Mouse (Mus musculus) spleen, adult 2 months (tissue): ENCODE data around the gene Dhx34. TPM values are rescaled to one million over a fixed set of nuclear protein-coding genes. Genes with fewer than 3 reads are reported as not detected.

ENCODE experiments used
- DNase-seq, 2 experiments: peaks; one replicate each; pipeline versions ENCODE4 v3.0.0 to v3.0.0-alpha.2; 2012 to 2021; ENCODE audit warnings: low spot score in 2 of 2, low read depth in 1 of 2
- H3K27ac ChIP-seq: fragments of 200-500 bp; 2 replicates; pipeline ENCODE4 v1.5.1; 2012; ENCODE audit warnings: low read length, inconsistent platforms; ENCODE audit not compliant: insufficient read depth
- H3K27me3 ChIP-seq: fragments of 200-500 bp; 2 replicates; pipeline ENCODE4 v1.6.1; 2012; ENCODE audit warnings: mild to moderate bottlenecking, moderate library complexity, low read length, inconsistent platforms; ENCODE audit not compliant: control insufficient read depth, insufficient read depth
- H3K36me3 ChIP-seq: fragments of 200-500 bp; 2 replicates; pipeline ENCODE4 v1.6.1; 2012; ENCODE audit warnings: mild to moderate bottlenecking, low read length, inconsistent platforms; ENCODE audit not compliant: control insufficient read depth, insufficient read depth
- H3K4me1 ChIP-seq: fragments of 200-500 bp; 2 replicates; pipeline ENCODE4 v1.6.1; 2011; ENCODE audit warnings: inconsistent platforms; ENCODE audit not compliant: control insufficient read depth, insufficient read depth, insufficient read length
- H3K4me3 ChIP-seq: fragments of 200-500 bp; 2 replicates; pipeline ENCODE4 v1.5.1; 2011; ENCODE audit warnings: mild to moderate bottlenecking, inconsistent platforms; ENCODE audit not compliant: insufficient read depth, insufficient read length; ENCODE audit errors: extremely low read depth
- CTCF ChIP-seq: fragments of 200-500 bp; IDR thresholded peaks from 2 replicates; pipeline ENCODE4 v1.5.1; 2011; ENCODE audit warnings: mild to moderate bottlenecking, inconsistent platforms; ENCODE audit not compliant: insufficient read depth, insufficient read length, insufficient replicate concordance; ENCODE audit errors: extremely low read depth
- POLR2A ChIP-seq: fragments of 200-500 bp; IDR thresholded peaks from 2 replicates; pipeline ENCODE4 v1.6.1; 2011; ENCODE audit warnings: low read depth, low read length, inconsistent platforms
- WGBS: fragments of 180-500 bp; shearing (Covaris S2); methylation state at CpG from one replicate; pipeline ENCODE4 v1.1.7; 2018; 5-methylcytosine and 5-hydroxymethylcytosine counted together
- polyA plus RNA-seq: library from polyadenylated mRNA; depleted of rRNA; stranded (reverse); fragments of >200 nt; gene quantifications from 2 replicates; pipeline ENCODE4 v1.2.3, GENCODE M21; 2012

Gene Dhx34
- polyA plus RNA-seq, 1 experiment, result 49.3 TPM

DNA sequence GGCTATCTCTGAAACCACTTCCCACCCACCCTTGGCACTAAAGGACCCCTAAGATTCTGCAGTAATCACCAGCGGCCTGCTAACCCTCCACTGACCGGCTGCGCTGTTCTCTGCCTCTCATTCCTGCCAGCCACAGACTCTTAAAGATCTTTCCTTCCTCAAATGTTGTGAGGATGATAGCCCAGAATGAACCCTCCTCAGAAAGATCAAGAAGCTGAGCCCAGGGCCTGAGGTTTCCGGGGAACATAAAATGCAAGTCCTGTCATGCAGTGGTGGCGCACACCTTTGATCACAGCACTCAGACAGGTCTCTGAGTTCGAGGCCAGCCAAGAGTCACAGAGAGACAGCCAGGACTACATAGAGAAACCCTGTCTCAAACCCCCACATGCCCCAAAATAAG, 20.4 kb upstream of the Dhx34 start:
- H3K4me3 ChIP-seq, result no peak overlapping the region
- peak overlapping the region; percentile 30 for H3K27ac ChIP-seq
- H3K27me3 ChIP-seq, result no peaks in the 10 kb centered on the region
- WGBS, result 39% methylated on average over 6 of the region's 6 CpGs
- H3K4me1 ChIP-seq, result peaks cover 16% of the 10 kb centered on the region
- no peaks in the 10 kb centered on the region for H3K36me3 ChIP-seq
- DNase-seq, result no peak
- TF ChIP-seq CTCF (no peak), POLR2A (no peak)

DNA sequence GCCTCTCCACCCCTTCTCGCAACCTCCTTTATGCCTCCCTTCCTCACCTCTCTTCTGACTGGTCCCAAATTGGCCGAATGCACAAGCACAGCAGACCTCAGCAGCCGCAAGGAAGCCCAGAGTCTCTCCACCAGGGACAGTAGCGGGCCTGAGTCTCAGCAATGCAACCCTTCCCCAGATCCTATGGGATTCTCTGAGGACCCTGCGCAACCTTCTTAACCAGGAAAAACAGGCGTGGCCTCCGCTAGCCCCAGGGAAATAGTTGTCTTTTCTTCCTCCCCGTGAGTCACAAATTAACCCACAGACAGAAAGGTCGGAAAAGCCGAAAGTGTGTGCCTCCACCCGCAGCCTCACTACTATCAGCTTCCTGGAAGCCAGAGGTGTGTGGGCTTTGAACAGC, 19.9 kb upstream of the Dhx34 start:
- 56% methylated on average over 11 of the region's 11 CpGs for WGBS
- Histone ChIP-seq H3K4me1 (peaks cover 16% of the 10 kb centered on the region), H3K4me3 (no peak overlapping the region), H3K27ac (peak overlapping the region; percentile 30), H3K36me3 (no peaks in the 10 kb centered on the region), H3K27me3 (no peaks in the 10 kb centered on the region)
- no peak for DNase-seq
- no peak for TF ChIP-seq CTCF
- TF ChIP-seq POLR2A, result no peak

DNA sequence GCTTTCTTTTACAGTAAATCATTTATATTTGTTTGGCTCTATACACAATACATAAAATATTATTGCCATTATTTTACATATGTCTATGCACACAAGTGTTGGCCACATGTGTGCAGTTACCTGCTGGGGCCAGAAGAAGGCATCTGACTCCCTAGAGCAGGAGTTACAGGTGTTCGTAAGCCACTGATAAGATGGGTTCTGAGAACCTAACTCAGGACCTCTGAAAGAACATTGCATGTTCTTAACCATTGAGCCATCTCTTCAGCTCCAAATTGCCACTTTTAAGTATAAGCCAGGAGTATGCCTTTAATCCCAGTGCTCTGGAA, 19.1 kb upstream of the Dhx34 start:
- 91% methylated on average over 1 of the region's 1 CpGs for WGBS
- Histone ChIP-seq H3K4me1 (peaks cover 16% of the 10 kb centered on the region), H3K4me3 (no peak overlapping the region), H3K27me3 (no peaks in the 10 kb centered on the region), H3K27ac (no peak overlapping the region), H3K36me3 (no peaks in the 10 kb centered on the region)
- DNase-seq, result no peak
- TF ChIP-seq CTCF, result no peak
- TF ChIP-seq POLR2A, result no peak

DNA sequence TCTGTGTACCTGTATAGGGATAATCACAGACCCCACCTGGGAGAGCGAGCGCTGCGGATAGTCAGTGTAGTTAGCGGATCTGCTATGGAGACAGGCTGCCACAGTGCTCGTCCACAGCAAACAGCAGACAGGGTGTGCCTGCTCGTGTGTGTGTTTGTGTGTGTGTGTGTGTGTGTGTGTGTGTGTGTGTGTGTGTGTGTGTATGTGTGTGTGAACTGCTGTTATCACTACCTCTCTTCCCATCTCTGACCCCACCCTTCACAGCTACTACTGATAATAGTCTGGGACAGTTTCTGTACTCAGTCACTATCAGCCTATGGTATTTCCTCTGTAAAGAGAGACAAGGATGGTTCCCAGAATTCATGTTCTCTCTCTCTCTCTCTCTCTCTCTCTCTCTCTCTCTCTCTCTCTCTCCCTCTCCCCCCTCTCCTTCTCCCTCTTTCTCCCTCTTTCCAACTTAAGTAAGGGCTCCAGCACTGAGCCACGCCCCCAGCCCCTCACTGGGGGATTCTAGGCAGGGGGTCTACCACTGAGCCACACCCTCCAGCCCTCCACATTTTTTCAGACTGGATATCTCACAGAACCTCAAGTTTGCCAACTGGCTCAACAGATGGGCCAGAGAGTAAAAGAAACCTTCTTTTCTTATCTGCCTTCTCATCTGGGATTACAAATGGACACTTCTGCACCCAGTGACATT, 18.6 kb upstream of the Dhx34 start:
- Histone ChIP-seq H3K4me1 (peaks cover 13% of the 10 kb centered on the region), H3K27me3 (no peaks in the 10 kb centered on the region), H3K4me3 (no peak overlapping the region), H3K27ac (peak overlapping the region; percentile 67), H3K36me3 (no peaks in the 10 kb centered on the region)
- 73% methylated on average over 7 of the region's 7 CpGs for WGBS
- TF ChIP-seq CTCF (no peak), POLR2A (no peak)
- DNase-seq, result no peak

DNA sequence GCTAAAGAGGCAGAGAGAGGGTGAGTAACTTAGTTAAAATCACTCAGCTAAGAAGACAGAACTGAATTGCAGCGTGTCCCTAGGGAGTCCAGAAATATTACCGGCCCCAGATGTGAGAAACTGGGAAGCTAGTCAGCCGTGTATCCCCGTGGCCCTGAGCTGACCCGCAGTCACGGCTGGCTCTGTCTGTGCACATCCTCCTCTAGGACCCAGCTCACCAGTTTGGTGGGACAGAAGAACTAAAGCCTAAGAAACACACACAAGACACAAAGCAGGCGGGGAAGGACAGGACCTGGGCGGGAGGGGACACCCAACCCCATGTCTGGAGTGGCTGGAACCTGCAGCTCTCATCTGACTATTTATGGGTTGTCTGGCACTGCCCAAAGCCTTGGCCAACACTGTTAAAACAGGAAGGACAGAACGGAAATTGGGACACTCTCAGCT, 17.7 kb upstream of the Dhx34 start:
- Histone ChIP-seq H3K4me3 (no peak overlapping the region; the same call in 1 of the 2 replicates), H3K27me3 (no peaks in the 10 kb centered on the region), H3K27ac (peak overlapping the region; percentile 67), H3K36me3 (no peaks in the 10 kb centered on the region), H3K4me1 (peaks cover 13% of the 10 kb centered on the region)
- peak; percentile 62 to 81 for DNase-seq
- TF ChIP-seq POLR2A (no peak), CTCF (no peak)
- WGBS, result 23% methylated on average over 9 of the region's 9 CpGs

DNA sequence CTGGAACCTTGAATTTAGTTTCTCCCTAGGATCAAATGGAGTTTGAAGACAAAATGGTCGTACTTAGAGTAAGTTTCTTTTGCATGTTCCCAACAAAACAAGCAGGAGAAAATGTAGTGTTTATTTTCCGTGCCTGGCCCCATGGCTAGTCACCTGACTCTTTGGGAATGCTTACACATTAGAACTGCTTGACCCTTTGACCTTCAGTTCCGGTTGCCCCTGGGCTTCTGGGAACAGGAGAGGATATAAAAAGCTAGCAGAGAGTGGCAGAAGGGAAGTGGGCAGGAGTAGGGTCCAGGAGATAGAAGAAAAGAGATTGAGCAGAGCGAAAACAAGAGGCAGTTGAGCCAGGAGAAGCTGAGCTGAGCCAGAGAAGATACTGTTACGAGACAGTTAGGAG, 8.0 kb upstream of the Dhx34 start:
- Histone ChIP-seq H3K27me3 (no peaks in the 10 kb centered on the region), H3K4me1 (no peaks in the 10 kb centered on the region), H3K27ac (no peak overlapping the region), H3K4me3 (no peak overlapping the region), H3K36me3 (no peaks in the 10 kb centered on the region)
- 75% methylated on average over 5 of the region's 5 CpGs for WGBS
- TF ChIP-seq CTCF (no peak), POLR2A (no peak)
- no peak for DNase-seq

DNA sequence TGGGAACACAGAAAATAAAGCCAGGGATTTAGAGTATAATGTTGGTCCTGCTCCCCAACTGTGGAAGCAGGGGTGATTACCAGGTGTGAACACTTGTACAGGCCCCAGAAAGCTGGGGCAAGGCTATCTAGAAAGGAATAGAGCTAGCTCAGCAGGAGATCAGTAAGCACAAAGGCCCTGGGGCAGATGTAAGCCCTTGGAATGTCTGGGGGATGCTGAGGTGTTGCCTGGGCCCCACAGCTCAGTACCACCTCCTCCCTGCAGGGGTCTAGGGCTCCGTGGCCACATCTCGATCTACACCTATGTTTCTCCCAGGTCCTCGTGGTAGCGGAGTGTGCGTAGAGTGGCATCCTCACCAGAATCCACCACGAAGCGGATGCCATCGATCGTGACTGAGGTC, 7.9 kb downstream of the Dhx34 start:
- Histone ChIP-seq H3K4me1 (no peaks in the 10 kb centered on the region), H3K4me3 (no peak overlapping the region), H3K27ac (no peak overlapping the region), H3K27me3 (no peaks in the 10 kb centered on the region), H3K36me3 (peaks cover 49% of the 10 kb centered on the region)
- no peak for DNase-seq
- whole genome bisulfite sequencing, result 93% methylated on average over 9 of the region's 9 CpGs
- TF ChIP-seq POLR2A, result no peak
- no peak for TF ChIP-seq CTCF
